Mouse (Mus musculus) testis, postnatal 10 days (tissue): Measurements from ENCODE around the gene Itprid1.
A peak's percentile ranks its signal among the peaks of the same experiment; 100 is the strongest.

Source experiments
- DNase-seq: peaks from one replicate; pipeline ENCODE4 v3.0.0; 2021; ENCODE audit warnings: low spot score

Itprid1 gene

DNA sequence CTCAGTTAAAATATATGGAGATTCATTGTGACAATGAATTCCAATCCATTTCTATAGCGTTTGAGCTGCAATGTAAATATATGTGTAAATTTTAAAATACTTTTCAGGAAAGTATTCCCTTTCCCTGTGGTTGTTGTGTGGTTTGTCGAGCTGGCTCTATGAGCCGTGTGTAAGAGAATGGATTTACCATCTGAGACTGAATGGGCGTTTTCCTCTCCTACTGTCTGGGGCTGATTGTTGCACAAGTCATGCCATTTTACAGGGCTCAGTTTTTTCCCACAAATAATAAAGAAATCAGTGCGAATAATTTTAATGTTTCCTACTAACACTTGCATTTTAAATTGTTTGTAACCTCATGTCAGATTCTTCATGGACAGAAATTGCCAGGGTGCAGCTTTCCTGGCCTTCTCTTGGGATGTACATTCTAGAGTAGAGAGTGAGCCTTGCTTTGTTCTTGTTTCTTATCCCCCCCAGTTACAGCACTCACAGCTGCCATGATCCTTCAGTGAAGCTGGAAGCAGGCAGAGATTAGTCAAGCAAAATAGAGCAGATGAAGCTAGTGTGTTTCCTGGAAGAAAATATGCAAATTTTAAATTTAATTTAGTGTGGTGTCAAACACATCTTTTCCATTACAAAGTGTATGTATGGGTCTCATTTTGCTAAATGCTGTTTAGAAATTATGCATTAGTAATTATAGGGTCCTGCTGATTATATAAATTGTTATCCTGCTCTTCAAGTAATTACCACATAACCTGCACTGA is 65.1 kb downstream of the Itprid1 start:
- DNase-seq, result no peak

GRCm38 (mm10) chr6:55902329-55902605 is 65.6 kb downstream of the Itprid1 start:
- no peak for DNase-seq

GRCm38 (mm10) chr6:55919206-55919605 is 82.5 kb downstream of the Itprid1 start:
- no peak for DNase-seq

GRCm38 (mm10) chr6:55920282-55920720 is 83.6 kb downstream of the Itprid1 start:
- no peak for DNase-seq

GRCm38 (mm10) chr6:55920866-55921630 is 84.4 kb downstream of the Itprid1 start:
- no peak for DNase-seq

DNA sequence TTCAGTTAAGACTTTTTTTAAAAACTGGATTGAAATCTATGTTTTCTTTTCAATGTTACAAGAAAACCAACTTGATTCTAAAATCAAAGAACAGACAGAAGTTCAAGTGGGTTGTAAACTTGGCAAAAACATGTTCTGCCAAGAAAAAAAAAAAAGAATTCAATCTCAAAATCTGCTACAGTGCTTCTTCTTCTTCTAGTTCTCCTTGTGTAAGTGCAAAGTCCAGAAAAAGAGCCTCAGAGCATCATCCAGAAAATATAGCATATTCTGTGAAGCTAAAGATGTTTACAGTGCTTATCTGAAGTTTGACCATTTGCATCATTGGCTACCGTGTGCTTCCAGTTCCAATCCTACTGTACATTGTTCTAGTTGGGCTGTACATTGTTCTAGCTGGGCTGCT is 108.0 kb downstream of the Itprid1 start:
- DNase-seq, result no peak

DNA sequence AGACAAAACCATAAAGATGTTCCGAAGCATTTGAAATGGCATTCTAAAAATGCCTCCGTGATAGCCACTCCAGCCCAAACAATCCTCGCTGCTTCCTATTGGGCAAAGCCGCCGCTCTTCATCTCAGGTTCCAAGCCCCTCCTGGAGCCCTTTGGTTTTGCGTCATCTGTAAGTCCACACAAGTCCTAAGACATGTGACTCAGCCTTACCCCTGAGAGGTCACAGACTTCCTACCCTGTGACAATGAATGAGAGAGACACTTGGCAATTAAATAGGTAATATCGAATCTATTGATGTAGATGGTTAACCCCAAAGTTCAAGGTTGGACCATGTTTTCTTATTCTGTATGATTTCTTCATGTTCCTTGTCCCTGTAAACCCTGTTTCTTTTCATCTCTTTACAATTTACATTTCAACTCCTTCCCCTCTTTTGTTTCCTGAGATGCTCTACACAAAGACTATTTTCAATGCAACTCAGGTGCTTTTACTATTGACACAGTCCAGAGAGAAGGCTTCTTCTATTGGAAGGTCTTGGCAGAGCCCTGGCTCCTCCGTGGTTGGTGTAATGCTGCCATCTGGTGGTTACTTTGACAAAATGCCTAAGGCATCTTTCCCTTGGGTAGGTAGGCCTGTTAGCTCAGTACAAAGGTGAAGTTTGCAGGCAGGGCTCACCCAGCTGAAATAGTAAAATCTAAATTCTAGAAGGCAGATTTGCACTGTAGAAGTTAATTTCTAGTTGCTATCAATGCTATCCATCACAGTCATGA is 113.8 kb downstream of the Itprid1 start:
- DNase-seq, result peak; percentile 53

DNA sequence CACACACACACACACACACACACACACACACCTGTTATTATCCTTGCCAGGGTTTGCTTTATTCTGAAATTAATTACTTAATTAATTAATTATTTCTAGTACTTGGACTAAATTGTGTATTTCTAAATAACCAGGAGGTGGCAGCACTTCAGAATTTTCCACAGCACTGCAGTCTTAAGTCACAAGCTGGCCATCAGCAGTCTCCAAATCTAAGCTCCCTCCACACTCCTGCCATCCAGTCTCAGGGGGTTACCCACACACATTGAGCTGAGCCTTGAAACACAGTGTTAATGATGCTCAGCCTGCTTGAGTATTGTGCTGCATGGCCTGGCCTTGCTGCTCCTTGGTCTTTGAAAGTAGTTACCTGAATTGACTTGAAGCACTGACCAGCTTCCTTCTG is 136.3 kb downstream of the Itprid1 start:
- no peak for DNase-seq

- no peak for DNase-seq
These were observed 143.1 kb downstream of the Itprid1 start for GRCm38 (mm10) chr6:55979766-55980165.

- no peak for DNase-seq
These were observed 172.0 kb downstream of the Itprid1 start for GRCm38 (mm10) chr6:56008711-56009110.

DNA sequence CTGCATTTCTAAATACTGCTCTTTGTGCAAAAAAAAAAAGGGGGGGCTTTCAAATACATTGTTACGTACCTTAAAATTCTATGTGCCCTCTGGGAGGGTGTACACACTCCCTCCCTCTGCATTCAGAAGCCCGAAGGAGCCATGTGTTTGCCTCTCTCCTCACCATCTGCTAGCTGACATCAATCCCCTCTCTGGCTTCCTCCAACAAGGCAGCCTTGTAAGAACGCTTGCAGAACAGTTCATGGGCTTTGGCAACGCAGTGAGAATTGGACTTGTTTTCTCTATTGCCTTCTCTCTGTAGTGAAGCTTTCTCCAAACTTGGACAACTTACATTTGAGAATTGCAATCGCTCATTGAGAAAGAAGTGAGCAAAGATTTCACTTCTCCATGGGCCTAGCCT is 175.7 kb downstream of the Itprid1 start:
- DNase-seq, result no peak

GRCm38 (mm10) chr6:56017291-56017994 is 180.7 kb downstream of the Itprid1 start, which contains the start of gene Ppp1r17:
Gene Ppp1r17, plus strand, starts transcription at chr6:56017497.
- DNase-seq, result no peak

DNA sequence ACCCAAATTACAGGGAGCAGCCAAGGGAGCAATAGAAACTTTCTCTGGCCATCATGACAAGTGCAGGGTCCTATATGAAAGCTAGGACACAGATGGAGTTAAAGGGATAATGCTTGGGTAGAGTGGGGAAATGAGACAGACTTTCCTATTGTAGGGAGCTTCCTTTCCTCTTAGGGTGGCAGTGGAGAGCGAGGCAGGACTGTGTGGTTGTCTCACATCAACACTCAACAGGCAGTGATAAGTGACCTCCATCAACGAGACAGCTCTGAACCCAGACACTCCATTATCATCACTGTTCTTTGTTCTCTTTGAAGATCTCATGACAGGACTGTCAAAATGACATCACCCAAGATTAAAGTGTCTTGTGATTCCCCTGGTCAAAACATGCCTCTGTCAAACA is 182.9 kb downstream of the Itprid1 start:
- no peak for DNase-seq

DNA sequence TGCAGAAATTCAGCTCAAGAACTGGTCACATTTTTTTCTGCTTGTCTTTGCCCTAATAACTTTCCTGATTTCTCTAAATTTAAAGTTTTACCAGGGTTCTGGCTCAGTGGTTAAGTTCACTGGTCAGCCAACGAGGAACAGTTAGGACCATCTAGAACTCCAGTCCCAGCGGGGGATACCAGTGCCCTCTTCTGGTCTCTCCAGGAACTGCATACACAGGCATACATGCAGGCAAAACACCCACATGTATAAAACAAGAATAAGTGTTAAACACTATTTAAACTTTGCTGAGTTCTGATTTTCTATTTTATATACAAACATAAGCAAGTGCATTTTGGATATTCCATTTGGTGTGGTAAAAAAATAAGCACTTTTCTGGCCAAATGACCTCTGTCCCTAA is 188.8 kb downstream of the Itprid1 start:
- DNase-seq, result peak; percentile 47

GRCm38 (mm10) chr6:56027318-56027717 is 190.6 kb downstream of the Itprid1 start:
- DNase-seq, result no peak

- DNase-seq, result no peak
These were observed 191.3 kb downstream of the Itprid1 start for GRCm38 (mm10) chr6:56027966-56028365.
